Mouse (Mus musculus): ENCODE measurements around the gene Ift81. TPM values are rescaled to one million over a fixed set of nuclear protein-coding genes. Genes with fewer than 3 reads are reported as not detected.
"Not testable (repeated sequence)": the region's sequence is repeated elsewhere in the genome, so short reads cannot be mapped to it uniquely, and the experiment has no call there.

The Ift81 gene
- total RNA-seq (2021), result 10 to 100 TPM; 36.0 to 38.4 TPM
- long read RNA-seq, experiment 1, transcript Ift81-201 (19 exons, 2,950 nt), result major isoform, 17 of 29 reads
- long read RNA-seq, experiment 1, partial matches to known transcripts, result 0 of 29 reads
- long read RNA-seq, experiment 1, other reads (novel, unspliced or antisense), result 12 of 29 reads
- long read RNA-seq, experiment 2, transcript Ift81-201 (19 exons, 2,950 nt), result major isoform, 22 of 36 reads
- long read RNA-seq, experiment 2, partial matches to known transcripts, result 1 of 36 reads
- long read RNA-seq, experiment 2, other reads (novel, unspliced or antisense), result 13 of 36 reads

GRCm38 (mm10) chr5:122613908-122614732 lies at the start of gene Ift81:
Gene Ift81, minus strand, starts transcription at chr5:122614518.
- DNase-seq (ENCODE audit: low spot score in 2 of 2), result peak; percentile 96 to 99
- H3K27ac ChIP-seq, result peak within 1 kb of the TSS; percentile 99
- peak within 1 kb of the TSS; percentile 69 for H3K4me3 ChIP-seq
- peak; percentile 27; the same call in 1 of the 2 replicates for TF ChIP-seq CTCF (conservative IDR thresholded peaks at IDR 0.05)

- no peak for DNase-seq (ENCODE audit: low spot score in 2 of 2)
- H3K4me3 ChIP-seq, result no peak overlapping the region
- no peak overlapping the region for H3K27ac ChIP-seq
- TF ChIP-seq CTCF (conservative IDR thresholded peaks at IDR 0.05), result no peak
Measured at GRCm38 (mm10) chr5:122662501-122662900, 48.2 kb upstream of the Ift81 start.

GRCm38 (mm10) chr5:122656808-122657207 lies 42.5 kb upstream of the Ift81 start:
- no peak overlapping the region for H3K27ac ChIP-seq
- no peak overlapping the region for H3K4me3 ChIP-seq

GRCm38 (mm10) chr5:122654268-122654573 lies 39.9 kb upstream of the Ift81 start:
- no peak for DNase-seq (ENCODE audit: low spot score in 2 of 2)
- TF ChIP-seq CTCF (conservative IDR thresholded peaks at IDR 0.05), result no peak
- Histone ChIP-seq H3K27ac (peak overlapping the region; percentile 76), H3K4me3 (no peak overlapping the region)

More at GRCm38 (mm10) chr5:122656808-122657207, 42.5 kb upstream of the Ift81 start:
- no peak for DNase-seq (ENCODE audit: low spot score in 2 of 2)
- no peak for TF ChIP-seq CTCF (conservative IDR thresholded peaks at IDR 0.05)

- DNase-seq (ENCODE audit: low spot score in 2 of 2), result peak in 1 of 2 experiments; percentile 60
- TF ChIP-seq CTCF (conservative IDR thresholded peaks at IDR 0.05), result no peak
- Histone ChIP-seq H3K4me3 (no peak overlapping the region), H3K27ac (peak overlapping the region; percentile 76)
Measured at GRCm38 (mm10) chr5:122653446-122654267, 39.3 kb upstream of the Ift81 start.

- H3K27ac ChIP-seq, result peak overlapping the region; percentile 76
- H3K4me3 ChIP-seq, result no peak overlapping the region
- DNase-seq (ENCODE audit: low spot score in 2 of 2), result no peak
- no peak for TF ChIP-seq CTCF (conservative IDR thresholded peaks at IDR 0.05)
Measured at GRCm38 (mm10) chr5:122653112-122653445, 38.8 kb upstream of the Ift81 start.

GRCm38 (mm10) chr5:122652506-122652905 lies 38.2 kb upstream of the Ift81 start:
- TF ChIP-seq CTCF (conservative IDR thresholded peaks at IDR 0.05), result no peak
- no peak for DNase-seq (ENCODE audit: low spot score in 2 of 2)
- Histone ChIP-seq H3K4me3 (no peak overlapping the region), H3K27ac (peak overlapping the region; percentile 76; the same call in 1 of the 2 replicates)

GRCm38 (mm10) chr5:122650100-122650499 lies 35.8 kb upstream of the Ift81 start:
- DNase-seq (ENCODE audit: low spot score in 2 of 2), result no peak
- TF ChIP-seq CTCF (conservative IDR thresholded peaks at IDR 0.05), result no peak
- Histone ChIP-seq H3K4me3 (no peak overlapping the region), H3K27ac (0 out of 2 replicates have a peak overlapping the region, but pooled peaks have one; percentile 14)

- Histone ChIP-seq H3K27ac (no peak overlapping the region), H3K4me3 (no peak overlapping the region)
- no peak for TF ChIP-seq CTCF (conservative IDR thresholded peaks at IDR 0.05)
- peak; percentile 51 to 61 for DNase-seq (ENCODE audit: low spot score in 2 of 2)
Measured at GRCm38 (mm10) chr5:122649264-122649663, 34.9 kb upstream of the Ift81 start.

GRCm38 (mm10) chr5:122647952-122648374 lies 33.6 kb upstream of the Ift81 start:
- not testable (repeated sequence) for H3K4me3 ChIP-seq; DNase-seq (ENCODE audit: low spot score in 2 of 2); H3K27ac ChIP-seq

GRCm38 (mm10) chr5:122647256-122647924 lies 33.1 kb upstream of the Ift81 start:
- H3K4me3 ChIP-seq, result no peak overlapping the region
- no peak overlapping the region for H3K27ac ChIP-seq
- TF ChIP-seq CTCF (conservative IDR thresholded peaks at IDR 0.05), result no peak
- no peak for DNase-seq (ENCODE audit: low spot score in 2 of 2)

GRCm38 (mm10) chr5:122646050-122646449 lies 31.7 kb upstream of the Ift81 start:
- no peak for TF ChIP-seq CTCF (conservative IDR thresholded peaks at IDR 0.05)
- no peak for DNase-seq (ENCODE audit: low spot score in 2 of 2)
- H3K4me3 ChIP-seq, result no peak overlapping the region
- no peak overlapping the region for H3K27ac ChIP-seq

Data from layer of hippocampus, adult 2 months (tissue).